Mouse (Mus musculus): ENCODE data around the gene Myl3. TPM values are rescaled to one million over a fixed set of nuclear protein-coding genes. Genes with fewer than 3 reads are reported as not detected.

Myl3 gene
- polyA plus RNA-seq (2014; fragmentation: Illumina TruSeq; extraction: RNeasy Lipid Tissue Mini Kit (QIAGEN cat#74804); ENCODE audit: low read depth, low replicate concordance), result not detected

DNA sequence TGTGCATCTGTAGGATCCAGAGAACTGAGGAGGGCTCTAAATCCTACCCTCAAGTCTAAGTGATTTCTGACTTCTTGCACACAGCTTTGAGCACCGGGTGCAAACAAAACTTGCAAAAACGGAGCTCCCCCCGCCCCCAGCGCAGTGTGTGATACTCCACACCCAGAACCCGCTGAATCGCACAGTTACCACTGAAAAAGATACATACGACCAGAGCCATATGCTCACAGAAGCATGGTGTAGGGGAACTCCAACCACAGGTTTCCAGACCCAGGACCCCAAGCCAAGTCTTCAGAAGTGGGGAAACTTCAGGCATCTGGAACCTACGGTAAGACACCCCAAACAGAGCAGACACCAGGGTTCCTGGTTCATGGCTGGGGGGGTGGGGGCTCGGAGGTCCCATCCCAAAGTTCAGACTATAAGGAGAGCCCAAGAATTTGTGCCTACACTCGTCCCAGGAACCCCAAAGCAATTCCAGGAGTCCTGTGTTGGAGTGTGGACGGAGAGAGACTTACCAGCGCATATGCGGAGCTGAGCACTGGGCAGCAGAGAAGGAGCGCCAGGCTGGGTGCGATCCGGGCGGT lies at the start of gene Myl3:
TSS of gene Myl3 (plus strand) at position 151 of the 584 bp plus-strand sequence.

DNA sequence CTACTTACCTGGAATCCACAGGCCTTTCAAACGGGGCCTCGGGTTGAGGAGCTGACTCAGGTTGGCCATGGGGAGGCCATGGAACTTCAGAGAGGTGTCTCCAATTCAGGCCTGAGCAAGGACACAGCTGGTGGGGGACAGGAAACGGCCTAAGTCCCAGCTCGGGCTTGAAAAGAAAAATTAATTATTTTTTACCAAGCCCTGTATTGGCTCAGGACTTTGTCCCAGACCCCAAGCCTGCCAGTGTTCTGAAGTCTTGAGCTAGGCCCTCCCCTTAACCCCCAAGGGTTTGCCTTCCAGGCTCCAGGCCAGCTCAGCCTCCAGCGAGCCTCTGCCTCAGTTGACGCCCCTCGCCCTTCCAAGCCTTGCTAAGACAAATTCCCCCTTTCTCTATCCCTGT lies 5.3 kb downstream of the Myl3 start, which contains the start of gene Pth1r:
TSS of gene Pth1r (minus strand) at position 185 of the 400 bp plus-strand sequence.

DNA sequence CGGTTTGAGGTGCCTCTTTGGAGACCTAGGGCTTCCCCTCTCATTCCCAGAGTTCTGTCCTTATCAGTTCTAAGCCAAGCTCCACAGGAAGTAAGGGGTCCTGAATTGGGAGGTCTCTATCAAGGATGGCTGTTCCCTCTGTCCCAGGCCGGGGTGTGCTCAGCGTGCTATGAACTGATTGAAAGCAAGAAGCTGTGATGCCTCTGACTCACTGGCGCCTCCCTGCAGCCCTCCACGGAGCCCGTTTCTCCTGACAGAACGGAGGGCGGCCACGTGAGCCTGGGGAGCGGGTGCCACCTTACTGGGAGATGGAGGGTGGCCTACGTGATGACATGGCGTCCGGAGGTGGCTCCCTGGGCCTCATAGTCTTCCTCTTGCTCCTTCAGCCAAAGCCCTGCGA lies 56.2 kb downstream of the Myl3 start, which contains the start of gene Prss42:
TSS of gene Prss42 (plus strand) at position 301 of the 400 bp plus-strand sequence.

DNA sequence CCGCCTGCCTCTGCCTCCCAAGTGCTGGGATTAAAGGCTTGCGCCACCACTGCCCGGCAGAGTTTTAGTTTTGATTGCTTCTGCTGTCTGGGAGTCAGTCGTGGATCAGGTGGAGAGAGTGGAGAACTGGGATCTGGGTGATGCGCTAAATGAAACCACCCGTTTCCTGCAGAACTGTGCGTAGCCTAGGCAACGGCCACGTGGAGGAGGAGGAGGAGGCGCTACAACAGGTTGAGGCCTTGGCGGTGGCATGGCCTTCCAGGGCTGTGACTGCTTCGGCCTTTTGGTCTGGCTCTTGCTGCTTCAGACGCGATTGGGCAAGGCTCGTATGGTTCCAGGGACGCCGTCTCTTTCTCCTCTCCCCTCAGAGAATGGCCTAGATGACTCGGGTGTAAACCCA lies 72.1 kb downstream of the Myl3 start, which contains the start of gene Prss44:
TSS of gene Prss44 (plus strand) at position 206 of the 400 bp plus-strand sequence.

Other genes with a start within 250 kb of the Myl3 start
- 78.1 TPM for gene Setd2, start 209.3 kb upstream of the Myl3 start, polyA plus RNA-seq (2014; fragmentation: Illumina TruSeq; extraction: RNeasy Lipid Tissue Mini Kit (QIAGEN cat#74804); ENCODE audit: low read depth, low replicate concordance)
- gene Nradd, start 117.4 kb upstream of the Myl3 start, polyA plus RNA-seq (2014; fragmentation: Illumina TruSeq; extraction: RNeasy Lipid Tissue Mini Kit (QIAGEN cat#74804); ENCODE audit: low read depth, low replicate concordance), result 0.66 TPM
- 0.63 TPM for gene Nbeal2, start 87.7 kb upstream of the Myl3 start, polyA plus RNA-seq (2014; fragmentation: Illumina TruSeq; extraction: RNeasy Lipid Tissue Mini Kit (QIAGEN cat#74804); ENCODE audit: low read depth, low replicate concordance)
- gene Ccdc12, start 85.4 kb upstream of the Myl3 start, polyA plus RNA-seq (2014; fragmentation: Illumina TruSeq; extraction: RNeasy Lipid Tissue Mini Kit (QIAGEN cat#74804); ENCODE audit: low read depth, low replicate concordance), result not detected
- gene Pth1r, start 5.3 kb downstream of the Myl3 start, polyA plus RNA-seq (2014; fragmentation: Illumina TruSeq; extraction: RNeasy Lipid Tissue Mini Kit (QIAGEN cat#74804); ENCODE audit: low read depth, low replicate concordance), result not detected
- not detected for gene Prss42, start 56.3 kb downstream of the Myl3 start, polyA plus RNA-seq (2014; fragmentation: Illumina TruSeq; extraction: RNeasy Lipid Tissue Mini Kit (QIAGEN cat#74804); ENCODE audit: low read depth, low replicate concordance)
- not detected for gene Prss44, start 72.1 kb downstream of the Myl3 start, polyA plus RNA-seq (2014; fragmentation: Illumina TruSeq; extraction: RNeasy Lipid Tissue Mini Kit (QIAGEN cat#74804); ENCODE audit: low read depth, low replicate concordance)
- gene Prss43, start 84.8 kb downstream of the Myl3 start, polyA plus RNA-seq (2014; fragmentation: Illumina TruSeq; extraction: RNeasy Lipid Tissue Mini Kit (QIAGEN cat#74804); ENCODE audit: low read depth, low replicate concordance), result not detected
- gene Prss45, start 92.7 kb downstream of the Myl3 start, polyA plus RNA-seq (2014; fragmentation: Illumina TruSeq; extraction: RNeasy Lipid Tissue Mini Kit (QIAGEN cat#74804); ENCODE audit: low read depth, low replicate concordance), result not detected
- not detected for gene Prss46, start 102.6 kb downstream of the Myl3 start, polyA plus RNA-seq (2014; fragmentation: Illumina TruSeq; extraction: RNeasy Lipid Tissue Mini Kit (QIAGEN cat#74804); ENCODE audit: low read depth, low replicate concordance)
- gene Prss50, start 116.1 kb downstream of the Myl3 start, polyA plus RNA-seq (2014; fragmentation: Illumina TruSeq; extraction: RNeasy Lipid Tissue Mini Kit (QIAGEN cat#74804); ENCODE audit: low read depth, low replicate concordance), result not detected
- gene Als2cl, start 138.0 kb downstream of the Myl3 start, polyA plus RNA-seq (2014; fragmentation: Illumina TruSeq; extraction: RNeasy Lipid Tissue Mini Kit (QIAGEN cat#74804); ENCODE audit: low read depth, low replicate concordance), result 3.4 TPM
- gene Tmie, start 138.3 kb downstream of the Myl3 start, polyA plus RNA-seq (2014; fragmentation: Illumina TruSeq; extraction: RNeasy Lipid Tissue Mini Kit (QIAGEN cat#74804); ENCODE audit: low read depth, low replicate concordance), result 0.35 TPM
- not detected for gene Fam240a, start 175.0 kb downstream of the Myl3 start, polyA plus RNA-seq (2014; fragmentation: Illumina TruSeq; extraction: RNeasy Lipid Tissue Mini Kit (QIAGEN cat#74804); ENCODE audit: low read depth, low replicate concordance)
- gene Tdgf1, start 204.3 kb downstream of the Myl3 start, polyA plus RNA-seq (2014; fragmentation: Illumina TruSeq; extraction: RNeasy Lipid Tissue Mini Kit (QIAGEN cat#74804); ENCODE audit: low read depth, low replicate concordance), result not detected
- gene Lrrc2, start 209.7 kb downstream of the Myl3 start, polyA plus RNA-seq (2014; fragmentation: Illumina TruSeq; extraction: RNeasy Lipid Tissue Mini Kit (QIAGEN cat#74804); ENCODE audit: low read depth, low replicate concordance), result 0.35 TPM
- 0.22 TPM for gene Rtp3, start 248.7 kb downstream of the Myl3 start, polyA plus RNA-seq (2014; fragmentation: Illumina TruSeq; extraction: RNeasy Lipid Tissue Mini Kit (QIAGEN cat#74804); ENCODE audit: low read depth, low replicate concordance)

Measured in sigmoid colon, adult 10 weeks (tissue).